Mouse (Mus musculus): ENCODE results near the gene Slc22a4. TPM values are rescaled to one million over a fixed set of nuclear protein-coding genes. Genes with fewer than 3 reads are reported as not detected.
"Not testable (repeated sequence)": the region's sequence is repeated elsewhere in the genome, so short reads cannot be mapped to it uniquely, and the experiment has no call there.

Slc22a4 gene
- polyA plus RNA-seq, 1 experiment, result 4.0 TPM

DNA sequence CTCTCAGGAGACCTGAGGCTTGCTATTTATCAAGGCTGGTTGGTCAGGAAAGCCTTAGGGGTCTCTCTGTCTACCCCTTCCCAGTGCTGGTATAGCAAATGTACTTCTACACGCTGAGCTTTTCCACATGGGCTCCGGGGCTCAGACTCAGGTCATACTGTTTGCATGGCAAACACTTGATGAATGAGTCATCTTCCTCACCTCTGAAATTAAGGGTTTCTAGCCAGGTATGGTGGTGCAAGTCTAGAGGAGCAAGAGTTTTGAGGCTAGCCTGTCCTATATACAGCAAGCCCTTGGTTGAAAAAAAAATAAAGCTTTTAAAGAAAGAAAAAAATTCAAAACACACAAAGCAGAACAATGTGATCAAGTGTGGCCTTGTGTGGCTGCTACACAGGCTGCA is 16.6 kb downstream of the Slc22a4 start:
- no peak overlapping the region for H3K4me3 ChIP-seq (ENCODE audit: insufficient read depth, poor library complexity, severe bottlenecking)
- no peaks in the 10 kb centered on the region for H3K27me3 ChIP-seq (ENCODE audit: control insufficient read depth, insufficient read depth, insufficient read length)
- H3K79me3 ChIP-seq (ENCODE audit: low read depth), result no peaks in the 10 kb centered on the region
- H3ac ChIP-seq (ENCODE audit: control insufficient read depth, insufficient read length, low read depth), result no peak overlapping the region
- no peak for TF ChIP-seq MYOG (IDR thresholded peaks at IDR 0.05; ENCODE audit: control insufficient read depth, extremely low read depth, insufficient read length)
- no peak for TF ChIP-seq CTCF (IDR thresholded peaks at IDR 0.05; ENCODE audit: control insufficient read depth, insufficient read depth, insufficient read length)
- no peak for TF ChIP-seq FOSL1 (IDR thresholded peaks at IDR 0.05; ENCODE audit: insufficient read depth, low read length, poor library complexity, severe bottlenecking)
- no peak for TF ChIP-seq CEBPB (IDR thresholded peaks at IDR 0.05; ENCODE audit: low read depth)
- TF ChIP-seq MAX (IDR thresholded peaks at IDR 0.05), result no peak
- no peak for TF ChIP-seq MYOD1 (IDR thresholded peaks at IDR 0.05; ENCODE audit: control insufficient read depth, insufficient read length, low read depth)
- no peak for TF ChIP-seq USF1 (IDR thresholded peaks at IDR 0.05; ENCODE audit: low read depth)
- no peaks in the 10 kb centered on the region for H3K36me3 ChIP-seq (ENCODE audit: control insufficient read depth, insufficient read depth)
- H3K79me2 ChIP-seq (ENCODE audit: control insufficient read depth, insufficient read depth), result no peaks in the 10 kb centered on the region

DNA sequence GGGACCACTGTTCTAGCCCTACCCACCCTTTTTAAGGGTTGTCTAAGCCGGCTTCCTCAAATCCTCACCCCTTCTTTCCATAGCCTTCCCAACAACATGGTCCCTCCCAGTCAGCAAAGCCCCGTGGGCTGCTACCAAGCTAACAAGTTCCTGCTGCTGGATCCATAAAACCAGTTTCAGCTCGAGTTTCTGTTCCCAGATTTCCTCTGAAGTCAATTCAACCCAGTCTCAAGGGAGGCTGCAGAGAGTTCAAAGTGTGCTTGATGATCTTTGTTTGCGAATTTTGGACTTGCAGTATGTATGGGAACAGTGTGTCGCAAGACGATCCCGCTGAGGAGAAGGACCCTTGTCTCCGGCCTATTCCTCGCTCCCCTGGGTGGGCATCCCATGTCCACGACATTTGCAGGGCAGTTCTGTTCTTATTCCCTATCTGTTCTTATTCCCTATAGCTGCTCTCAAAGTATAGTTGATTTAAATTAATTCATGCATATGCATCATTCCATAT is 19.4 kb downstream of the Slc22a4 start:
- H3ac ChIP-seq (ENCODE audit: control insufficient read depth, insufficient read length, low read depth), result no peak overlapping the region
- H3K79me2 ChIP-seq (ENCODE audit: control insufficient read depth, insufficient read depth), result no peaks in the 10 kb centered on the region
- no peaks in the 10 kb centered on the region for H3K27me3 ChIP-seq (ENCODE audit: control insufficient read depth, insufficient read depth, insufficient read length)
- H3K36me3 ChIP-seq (ENCODE audit: control insufficient read depth, insufficient read depth), result no peaks in the 10 kb centered on the region
- no peak overlapping the region for H3K4me3 ChIP-seq (ENCODE audit: insufficient read depth, poor library complexity, severe bottlenecking)
- H3K79me3 ChIP-seq (ENCODE audit: low read depth), result no peaks in the 10 kb centered on the region
- TF ChIP-seq MYOG (IDR thresholded peaks at IDR 0.05; ENCODE audit: control insufficient read depth, extremely low read depth, insufficient read length), result no peak
- TF ChIP-seq CEBPB (IDR thresholded peaks at IDR 0.05; ENCODE audit: low read depth), result no peak
- no peak for TF ChIP-seq MYOD1 (IDR thresholded peaks at IDR 0.05; ENCODE audit: control insufficient read depth, insufficient read length, low read depth)
- no peak for TF ChIP-seq MAX (IDR thresholded peaks at IDR 0.05)
- no peak for TF ChIP-seq CTCF (IDR thresholded peaks at IDR 0.05; ENCODE audit: control insufficient read depth, insufficient read depth, insufficient read length)
- no peak for TF ChIP-seq FOSL1 (IDR thresholded peaks at IDR 0.05; ENCODE audit: insufficient read depth, low read length, poor library complexity, severe bottlenecking)
- TF ChIP-seq USF1 (IDR thresholded peaks at IDR 0.05; ENCODE audit: low read depth), result no peak

DNA sequence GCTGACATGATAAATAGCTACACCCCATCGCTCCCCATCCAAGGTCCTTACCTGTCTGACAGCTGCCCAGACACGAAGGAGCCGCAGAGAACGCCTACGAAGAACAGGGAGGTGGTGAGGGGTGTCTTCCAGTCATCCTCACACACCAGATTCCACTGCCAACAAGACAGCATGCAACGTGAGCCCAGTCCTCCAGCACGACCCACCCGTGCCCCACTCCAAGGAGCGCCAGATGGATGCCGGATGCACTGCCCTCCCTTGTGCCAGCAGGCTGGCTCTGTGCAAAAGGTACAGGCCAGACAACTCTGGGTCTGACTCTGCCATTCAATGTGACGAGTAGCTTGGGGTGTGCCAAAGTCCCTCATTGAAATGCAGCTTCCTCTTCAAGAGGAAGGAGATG is 20.2 kb downstream of the Slc22a4 start:
- Histone ChIP-seq H3K36me3 (ENCODE audit: control insufficient read depth, insufficient read depth) (no peaks in the 10 kb centered on the region), H3ac (ENCODE audit: control insufficient read depth, insufficient read length, low read depth) (no peak overlapping the region), H3K27me3 (ENCODE audit: control insufficient read depth, insufficient read depth, insufficient read length) (no peaks in the 10 kb centered on the region), H3K79me3 (ENCODE audit: low read depth) (no peaks in the 10 kb centered on the region), H3K4me3 (ENCODE audit: insufficient read depth, poor library complexity, severe bottlenecking) (no peak overlapping the region), H3K79me2 (ENCODE audit: control insufficient read depth, insufficient read depth) (no peaks in the 10 kb centered on the region)
- no peak for TF ChIP-seq MAX (IDR thresholded peaks at IDR 0.05)
- TF ChIP-seq CEBPB (IDR thresholded peaks at IDR 0.05; ENCODE audit: low read depth), result no peak
- TF ChIP-seq MYOG (IDR thresholded peaks at IDR 0.05; ENCODE audit: control insufficient read depth, extremely low read depth, insufficient read length), result no peak
- TF ChIP-seq FOSL1 (IDR thresholded peaks at IDR 0.05; ENCODE audit: insufficient read depth, low read length, poor library complexity, severe bottlenecking), result no peak
- TF ChIP-seq MYOD1 (IDR thresholded peaks at IDR 0.05; ENCODE audit: control insufficient read depth, insufficient read length, low read depth), result no peak
- no peak for TF ChIP-seq USF1 (IDR thresholded peaks at IDR 0.05; ENCODE audit: low read depth)

- Histone ChIP-seq H3K79me3 (ENCODE audit: low read depth) (no peaks in the 10 kb centered on the region), H3ac (ENCODE audit: control insufficient read depth, insufficient read length, low read depth) (no peak overlapping the region), H3K79me2 (ENCODE audit: control insufficient read depth, insufficient read depth) (no peaks in the 10 kb centered on the region), H3K4me3 (ENCODE audit: insufficient read depth, poor library complexity, severe bottlenecking) (no peak overlapping the region), H3K36me3 (ENCODE audit: control insufficient read depth, insufficient read depth) (no peaks in the 10 kb centered on the region), H3K27me3 (ENCODE audit: control insufficient read depth, insufficient read depth, insufficient read length) (no peaks in the 10 kb centered on the region)
- TF ChIP-seq CEBPB (IDR thresholded peaks at IDR 0.05; ENCODE audit: low read depth) (no peak), MAX (IDR thresholded peaks at IDR 0.05) (no peak), CTCF (IDR thresholded peaks at IDR 0.05; ENCODE audit: control insufficient read depth, insufficient read depth, insufficient read length) (no peak), MYOD1 (IDR thresholded peaks at IDR 0.05; ENCODE audit: control insufficient read depth, insufficient read length, low read depth) (no peak), MYOG (IDR thresholded peaks at IDR 0.05; ENCODE audit: control insufficient read depth, extremely low read depth, insufficient read length) (no peak), FOSL1 (IDR thresholded peaks at IDR 0.05; ENCODE audit: insufficient read depth, low read length, poor library complexity, severe bottlenecking) (no peak), USF1 (IDR thresholded peaks at IDR 0.05; ENCODE audit: low read depth) (no peak)
These were observed 21.0 kb downstream of the Slc22a4 start for GRCm38 (mm10) chr11:54006901-54007300.

GRCm38 (mm10) chr11:54006362-54006761 is 21.5 kb downstream of the Slc22a4 start:
- not testable (repeated sequence) for H3ac ChIP-seq (ENCODE audit: control insufficient read depth, insufficient read length, low read depth); H3K36me3 ChIP-seq (ENCODE audit: control insufficient read depth, insufficient read depth); H3K4me3 ChIP-seq (ENCODE audit: insufficient read depth, poor library complexity, severe bottlenecking); H3K27me3 ChIP-seq (ENCODE audit: control insufficient read depth, insufficient read depth, insufficient read length); H3K79me3 ChIP-seq (ENCODE audit: low read depth); H3K79me2 ChIP-seq (ENCODE audit: control insufficient read depth, insufficient read depth)

- Histone ChIP-seq H3ac (ENCODE audit: control insufficient read depth, insufficient read length, low read depth) (no peak overlapping the region), H3K79me2 (ENCODE audit: control insufficient read depth, insufficient read depth) (no peaks in the 10 kb centered on the region), H3K27me3 (ENCODE audit: control insufficient read depth, insufficient read depth, insufficient read length) (no peaks in the 10 kb centered on the region), H3K4me3 (ENCODE audit: insufficient read depth, poor library complexity, severe bottlenecking) (no peak overlapping the region), H3K79me3 (ENCODE audit: low read depth) (no peaks in the 10 kb centered on the region), H3K36me3 (ENCODE audit: control insufficient read depth, insufficient read depth) (no peaks in the 10 kb centered on the region)
- TF ChIP-seq CTCF (IDR thresholded peaks at IDR 0.05; ENCODE audit: control insufficient read depth, insufficient read depth, insufficient read length), result no peak
- TF ChIP-seq MAX (IDR thresholded peaks at IDR 0.05), result no peak
- no peak for TF ChIP-seq USF1 (IDR thresholded peaks at IDR 0.05; ENCODE audit: low read depth)
- no peak for TF ChIP-seq CEBPB (IDR thresholded peaks at IDR 0.05; ENCODE audit: low read depth)
- no peak for TF ChIP-seq MYOG (IDR thresholded peaks at IDR 0.05; ENCODE audit: control insufficient read depth, extremely low read depth, insufficient read length)
- no peak for TF ChIP-seq MYOD1 (IDR thresholded peaks at IDR 0.05; ENCODE audit: control insufficient read depth, insufficient read length, low read depth)
- TF ChIP-seq FOSL1 (IDR thresholded peaks at IDR 0.05; ENCODE audit: insufficient read depth, low read length, poor library complexity, severe bottlenecking), result no peak
These were observed 23.2 kb downstream of the Slc22a4 start for GRCm38 (mm10) chr11:54004734-54005133.

All from C2C12 (cell line).